Mouse (Mus musculus): ENCODE measurements around the gene Fam49a.

DNA sequence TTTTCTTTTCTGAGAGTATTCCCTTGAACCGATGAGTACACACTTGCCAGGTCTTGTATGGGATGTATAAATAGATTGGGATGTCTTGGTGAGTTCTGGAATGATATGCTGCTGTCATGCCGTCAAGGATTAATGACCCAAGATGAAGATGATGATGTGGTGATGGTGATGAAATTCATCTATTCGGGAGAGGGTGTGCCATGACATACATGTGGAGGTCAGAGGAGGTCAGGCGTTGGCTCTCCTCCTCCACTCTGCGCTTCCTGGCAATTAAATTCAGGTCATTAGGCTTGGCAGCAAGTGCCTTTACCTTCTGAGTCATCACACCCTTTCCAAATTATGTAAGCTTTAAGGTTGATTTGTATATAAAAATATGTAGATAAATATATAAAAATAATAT lies 95.0 kb downstream of the Fam49a start:
- TF ChIP-seq CTCF (IDR thresholded peaks at IDR 0.05; ENCODE audit: borderline replicate concordance, extremely low read depth, insufficient read depth, insufficient read length) (no peak), POLR2A (IDR thresholded peaks at IDR 0.05; ENCODE audit: borderline replicate concordance, extremely low read depth, insufficient read depth, insufficient read length, poor library complexity, severe bottlenecking) (no peak)
